Mouse (Mus musculus): ENCODE data around the gene Stn1.

Stn1 gene

GRCm38 (mm10) chr19:47508771-47509281 lies 28.5 kb downstream of the Stn1 start:
- DNase-seq = no peak

- no peak for DNase-seq
These were observed 29.1 kb downstream of the Stn1 start for GRCm38 (mm10) chr19:47508191-47508590.

GRCm38 (mm10) chr19:47507128-47508121 lies 29.9 kb downstream of the Stn1 start:
- peak; percentile 25 to 71 for DNase-seq

GRCm38 (mm10) chr19:47503625-47504024 lies 33.7 kb downstream of the Stn1 start:
- no peak for DNase-seq

- no peak for DNase-seq
These were observed 34.7 kb downstream of the Stn1 start for GRCm38 (mm10) chr19:47502563-47502962.

- no peak for DNase-seq
These were observed 36.8 kb downstream of the Stn1 start for GRCm38 (mm10) chr19:47500389-47501011.

- no peak for DNase-seq
These were observed 37.5 kb downstream of the Stn1 start for GRCm38 (mm10) chr19:47499841-47500240.

GRCm38 (mm10) chr19:47498942-47499341 lies 38.4 kb downstream of the Stn1 start:
- no peak for DNase-seq

- no peak for DNase-seq
These were observed 39.6 kb downstream of the Stn1 start for GRCm38 (mm10) chr19:47497736-47498135.

- no peak for DNase-seq
These were observed 40.0 kb downstream of the Stn1 start for GRCm38 (mm10) chr19:47497313-47497712.

- DNase-seq = no peak
These were observed 44.0 kb downstream of the Stn1 start for GRCm38 (mm10) chr19:47493017-47493997.

- DNase-seq = no peak
These were observed 44.9 kb downstream of the Stn1 start for GRCm38 (mm10) chr19:47492422-47492821.

- no peak for DNase-seq
These were observed 45.5 kb downstream of the Stn1 start for GRCm38 (mm10) chr19:47491853-47492252.

GRCm38 (mm10) chr19:47489233-47489632 lies 48.1 kb downstream of the Stn1 start:
- DNase-seq = no peak

GRCm38 (mm10) chr19:47488250-47488649 lies 49.1 kb downstream of the Stn1 start:
- peak in 1 of 2 experiments; percentile 62 for DNase-seq

GRCm38 (mm10) chr19:47487572-47487971 lies 49.7 kb downstream of the Stn1 start:
- DNase-seq = no peak

GRCm38 (mm10) chr19:47485997-47486566 lies 51.2 kb downstream of the Stn1 start:
- no peak for DNase-seq

- DNase-seq = no peak
These were observed 53.2 kb downstream of the Stn1 start for GRCm38 (mm10) chr19:47484110-47484509.

- no peak for DNase-seq
These were observed 54.0 kb downstream of the Stn1 start for GRCm38 (mm10) chr19:47483346-47483745.

GRCm38 (mm10) chr19:47473453-47473852 lies 63.9 kb downstream of the Stn1 start:
- DNase-seq = no peak

- DNase-seq = no peak
These were observed 64.4 kb downstream of the Stn1 start for GRCm38 (mm10) chr19:47472881-47473400.

GRCm38 (mm10) chr19:47471808-47472207 lies 65.5 kb downstream of the Stn1 start:
- no peak for DNase-seq

Data from spleen, adult 18-20 months (tissue).